Mouse (Mus musculus) G1E-ER4 (cell line): ENCODE data around the gene Folh1. TPM values are rescaled to one million over a fixed set of nuclear protein-coding genes. Genes with fewer than 3 reads are reported as not detected.

Source experiments
- GATA1 ChIP-seq: IDR thresholded peaks from one replicate; pipeline ENCODE4 v1.8.0; 2012; ENCODE audit warnings: low read length, inconsistent platforms
- polyA plus RNA-seq: library from polyadenylated mRNA; stranded (reverse); fragments of >175 nt; gene quantifications from 2 replicates; pipeline ENCODE4 v1.2.3, GENCODE M21; 2012

Folh1 gene
- not detected in 2 replicates for polyA plus RNA-seq

DNA sequence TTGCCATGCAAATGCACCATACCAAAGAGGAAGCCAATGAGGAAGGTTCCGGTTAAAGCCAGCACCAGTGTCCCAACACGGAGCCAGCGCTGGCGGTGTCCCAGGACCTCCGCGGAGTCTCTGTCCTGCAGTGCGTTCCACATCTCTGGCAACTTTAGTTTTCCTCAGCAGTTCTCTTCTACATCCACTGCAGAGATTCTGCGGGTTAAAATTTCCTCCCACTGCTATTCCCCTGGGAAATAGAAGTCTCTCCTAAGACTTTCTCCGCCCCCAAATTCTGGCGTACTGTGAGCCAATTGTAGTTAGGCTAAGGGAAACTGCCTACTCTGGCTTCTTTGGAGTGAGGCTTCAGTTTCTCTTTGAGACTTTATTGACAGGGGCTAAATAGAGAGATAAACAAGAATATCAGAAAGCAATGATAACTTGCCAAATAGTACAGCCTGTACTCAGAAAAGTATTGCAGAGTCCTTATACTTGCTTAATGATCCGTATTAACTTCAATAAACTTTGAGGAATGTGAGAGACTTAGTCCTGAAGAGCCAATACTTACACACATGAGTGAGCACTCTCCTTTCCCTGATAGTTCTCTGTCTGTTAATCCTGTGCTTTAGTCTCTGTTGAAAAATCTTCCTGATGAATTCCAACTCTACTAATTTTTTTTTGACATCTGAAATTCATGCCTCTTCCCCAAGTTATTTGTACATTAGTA, at the start of gene Folh1:
TSS of gene Folh1 (minus strand) at position 327 of the 709 bp plus-strand sequence.
- TF ChIP-seq GATA1: no peak

DNA sequence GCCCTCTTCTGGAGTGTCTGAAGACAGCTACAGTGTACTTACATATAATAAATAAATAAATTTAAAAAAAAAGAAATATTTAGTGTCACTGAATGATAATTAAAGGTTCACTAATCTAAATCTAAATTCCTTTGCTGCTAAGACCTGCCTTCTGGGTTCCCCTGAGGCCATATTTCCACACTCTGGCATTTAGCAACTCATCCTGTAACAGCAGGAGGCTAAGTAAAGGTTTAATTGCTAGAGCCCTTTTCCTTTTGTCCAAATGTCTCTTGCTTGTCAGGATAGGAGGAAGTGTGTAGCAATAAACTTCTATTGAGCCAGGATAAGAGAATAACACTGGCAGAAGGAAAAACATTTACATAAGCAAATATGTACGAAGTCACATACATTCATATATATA, 40.7 kb upstream of the Folh1 start:
- TF ChIP-seq GATA1: no peak

DNA sequence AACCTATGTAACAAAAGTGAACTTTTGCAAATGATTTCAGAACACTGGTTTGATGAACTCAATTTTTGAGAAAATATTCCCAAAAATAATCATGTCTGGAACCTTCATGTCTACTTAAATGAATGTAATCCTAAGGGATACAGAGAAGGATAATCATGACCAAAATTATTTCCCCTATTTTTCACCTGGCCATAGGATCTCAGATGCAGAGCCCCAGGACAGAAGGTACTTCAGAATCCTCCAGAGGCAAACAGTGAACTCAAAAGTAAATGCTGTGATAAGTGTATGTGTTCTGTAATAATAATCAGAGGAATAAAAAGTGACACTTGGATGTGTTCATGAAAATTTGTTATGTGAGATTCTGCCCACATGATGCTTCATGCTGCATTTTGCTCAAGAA, 19.0 kb upstream of the Folh1 start, which contains the start of gene Vmn2r77:
TSS of gene Vmn2r77 (plus strand) at position 301 of the 400 bp plus-strand sequence.
- TF ChIP-seq GATA1: no peak

DNA sequence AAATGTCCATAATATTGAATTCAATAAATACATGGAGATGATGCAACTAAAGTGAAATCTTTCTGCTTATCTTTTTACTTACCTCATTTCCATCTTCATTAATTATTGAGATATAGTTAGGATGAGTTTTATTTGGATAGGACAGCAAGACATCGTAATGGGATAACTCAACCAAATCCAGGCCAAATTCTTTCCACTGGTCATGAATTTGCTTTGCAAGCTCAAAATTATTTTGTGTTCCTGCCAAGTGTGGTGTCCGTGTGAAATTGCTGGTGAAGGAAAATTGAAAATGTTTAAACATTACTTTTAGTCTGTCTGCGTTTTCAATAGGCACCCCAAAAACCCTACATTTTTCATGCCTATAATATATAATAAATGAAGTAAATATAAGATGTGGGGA, 4.1 kb downstream of the Folh1 start:
- no peak for TF ChIP-seq GATA1

DNA sequence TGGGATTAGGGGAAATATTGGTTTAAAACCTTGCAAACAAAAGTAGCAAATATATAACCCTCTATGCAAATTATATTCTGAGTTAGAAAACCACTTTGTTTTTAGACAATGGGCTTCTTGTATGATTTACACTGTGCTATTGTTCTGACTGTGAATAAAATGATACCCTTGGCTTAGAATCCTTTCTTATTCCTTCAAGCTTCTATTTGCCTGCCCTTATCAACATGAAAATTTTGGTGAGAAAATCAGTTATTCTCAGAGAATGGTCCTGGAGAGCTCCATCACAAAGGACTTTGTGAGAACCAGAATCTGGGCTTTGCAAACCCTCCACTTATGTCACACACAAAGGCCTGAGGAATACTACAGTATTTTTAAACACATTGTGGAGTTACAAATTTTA, 11.1 kb downstream of the Folh1 start:
- no peak for TF ChIP-seq GATA1

DNA sequence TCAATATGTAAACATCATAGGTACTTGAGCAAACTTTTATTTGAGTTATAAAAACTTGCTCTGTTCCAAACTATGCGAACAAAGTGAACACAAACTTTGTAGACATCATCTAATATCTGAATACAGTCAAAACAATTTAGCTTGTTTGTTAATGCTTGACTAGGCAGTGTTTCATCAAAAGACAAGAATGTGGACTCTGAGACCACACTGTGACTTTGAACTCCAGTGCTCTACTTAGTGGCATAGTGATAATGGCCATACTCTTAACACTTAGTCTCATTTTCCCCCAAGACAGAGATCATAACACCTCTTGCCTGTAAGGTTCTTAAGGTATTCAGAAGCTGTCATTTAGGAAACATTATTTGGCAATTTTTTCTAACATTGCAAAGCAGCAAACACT, 15.0 kb downstream of the Folh1 start:
- TF ChIP-seq GATA1: no peak

DNA sequence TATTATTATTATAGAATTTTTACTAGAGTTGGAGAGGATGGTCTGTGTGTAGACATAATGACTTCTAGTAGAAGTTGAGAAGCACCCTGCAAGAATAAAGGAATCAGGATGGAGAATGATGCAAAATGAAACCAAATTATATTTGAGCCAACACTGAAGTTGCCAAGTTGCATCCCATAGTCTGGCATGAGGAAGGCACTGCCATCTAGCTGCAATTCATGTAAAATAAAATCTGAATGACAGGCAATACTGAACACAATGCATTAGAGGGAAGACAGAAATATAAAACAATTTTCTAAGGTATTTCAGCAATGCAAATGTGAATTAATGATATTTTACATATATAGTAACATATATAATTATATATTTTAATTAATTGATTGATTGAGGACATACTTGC, 50.7 kb downstream of the Folh1 start:
- TF ChIP-seq GATA1: no peak

DNA sequence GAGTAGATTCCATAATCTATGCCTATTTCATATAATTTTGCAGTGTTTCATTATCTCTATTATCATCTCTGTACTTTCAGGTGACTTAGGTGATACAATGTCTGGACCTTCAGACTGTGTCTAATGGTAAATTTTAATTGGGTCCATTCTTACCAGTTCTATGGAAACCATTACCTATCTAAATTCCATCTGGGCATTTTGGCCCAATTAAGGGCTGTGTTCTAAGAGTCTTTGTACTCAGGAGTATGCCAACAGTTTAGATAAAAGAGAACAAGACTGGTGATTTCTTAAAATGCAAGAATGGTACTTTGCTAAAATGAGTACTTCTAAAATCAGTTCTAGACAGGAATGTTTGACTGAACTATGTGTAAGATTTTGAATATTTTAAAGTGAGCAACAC, 87.7 kb downstream of the Folh1 start, which contains the start of gene Olfr292:
TSS of gene Olfr292 (plus strand) at position 301 of the 400 bp plus-strand sequence.
- no peak for TF ChIP-seq GATA1

Other genes starting within 250 kb of the Folh1 start
- gene Olfr295, start 192.1 kb downstream of the Folh1 start, polyA plus RNA-seq: not detected in 2 replicates
- gene Olfr294, start 159.3 kb downstream of the Folh1 start, polyA plus RNA-seq: not detected in 2 replicates
- not detected in 2 replicates for gene Olfr293, start 126.9 kb downstream of the Folh1 start, polyA plus RNA-seq
- gene Olfr292, start 87.6 kb downstream of the Folh1 start, polyA plus RNA-seq: not detected in 2 replicates
- not detected in 2 replicates for gene Vmn2r77, start 19.1 kb upstream of the Folh1 start, polyA plus RNA-seq
- not detected in 2 replicates for gene Vmn2r78, start 139.2 kb upstream of the Folh1 start, polyA plus RNA-seq
- gene Vmn2r79, start 220.2 kb upstream of the Folh1 start, polyA plus RNA-seq: not detected in 2 replicates